Mouse (Mus musculus) CH12.LX (cell line): ENCODE data around the gene Hdlbp. TPM values are rescaled to one million over a fixed set of nuclear protein-coding genes. Genes with fewer than 3 reads are reported as not detected.

ENCODE experiments used
- DNase-seq: peaks from one replicate; pipeline ENCODE4 v3.0.0-alpha.2; 2013; ENCODE audit errors: extremely low read depth
- H3K27ac ChIP-seq: 2 replicates; pipeline ENCODE4 v1.5.1; 2012; ENCODE audit warnings: low read depth, mild to moderate bottlenecking, control low read depth, moderate library complexity; ENCODE audit not compliant: insufficient read depth
- H3K27me3 ChIP-seq: replicated peaks from 2 replicates; pipeline ENCODE3; 2012; ENCODE audit warnings: inconsistent platforms
- H3K36me3 ChIP-seq, 2 experiments: replicated peaks in 1 of 2; 2 replicates each; pipeline versions ENCODE3 to v1.6.1; 2012; ENCODE audit warnings: inconsistent platforms in 1 of 2, low read length in 1 of 2, mild to moderate bottlenecking in 1 of 2, mixed read lengths in 1 of 2, moderate library complexity in 1 of 2; ENCODE audit not compliant: control insufficient read depth in 1 of 2, insufficient read depth in 1 of 2
- H3K4me1 ChIP-seq, 2 experiments: 2 replicates each; pipeline ENCODE4 v1.6.1; 2012; ENCODE audit warnings: inconsistent platforms in 1 of 2, moderate library complexity in 1 of 2; ENCODE audit not compliant: insufficient read depth in 2 of 2, control insufficient read depth in 1 of 2
- H3K4me2 ChIP-seq: 2 replicates; pipeline ENCODE4 v1.6.1; 2012; ENCODE audit warnings: low read depth, mild to moderate bottlenecking, control low read depth; ENCODE audit not compliant: poor library complexity, insufficient read depth, severe bottlenecking
- H3K4me3 ChIP-seq, 3 experiments: fragments of 150-350 bp in 1 of 3; sonication (generic) in 1 of 3; replicated peaks in 1 of 3; 2 replicates each; pipeline versions ENCODE3 to v1.5.1; 2011 to 2012; ENCODE audit warnings: low read depth in 2 of 3, low read length in 2 of 3, mild to moderate bottlenecking in 2 of 3, moderate library complexity in 2 of 3, control low read depth in 1 of 3, improper control_type of control experiment in 1 of 3, inconsistent platforms in 1 of 3, mixed read lengths in 1 of 3; ENCODE audit not compliant: poor library complexity in 1 of 3
- H3K79me2 ChIP-seq: replicated peaks from 2 replicates; pipeline ENCODE4 v1.6.1; 2012; ENCODE audit warnings: mild to moderate bottlenecking, moderate library complexity; ENCODE audit not compliant: control insufficient read depth, poor library complexity, insufficient read depth, severe bottlenecking; ENCODE audit errors: extremely low read depth
- H3K9ac ChIP-seq: 2 replicates; pipeline ENCODE4 v1.6.1; 2012; ENCODE audit warnings: low read depth, mild to moderate bottlenecking, control low read depth, moderate library complexity; ENCODE audit not compliant: insufficient read depth
- H3K9me3 ChIP-seq: replicated peaks from 2 replicates; pipeline ENCODE3; 2012; ENCODE audit warnings: low read length, inconsistent platforms, mixed read lengths
- CHD1 ChIP-seq: IDR thresholded peaks from 2 replicates; pipeline ENCODE4 v1.6.1; 2012; ENCODE audit warnings: low read depth, low read length, improper control_type of control experiment, inconsistent platforms
- CTCF ChIP-seq, 2 experiments: IDR thresholded peaks in 1 of 2; conservative IDR thresholded peaks in 1 of 2; 2 replicates each; pipeline ENCODE4 v1.5.1; 2011 to 2012; ENCODE audit warnings: low read depth in 2 of 2, low read length in 2 of 2, improper control_type of control experiment in 1 of 2, inconsistent platforms in 1 of 2, mild to moderate bottlenecking in 1 of 2, moderate library complexity in 1 of 2
- E2F4 ChIP-seq: IDR thresholded peaks from 2 replicates; pipeline ENCODE4 v1.6.1; 2011; ENCODE audit warnings: low read depth, low read length, improper control_type of control experiment; ENCODE audit not compliant: insufficient replicate concordance
- ELF1 ChIP-seq: IDR thresholded peaks from 2 replicates; pipeline ENCODE4 v1.6.1; 2014; ENCODE audit warnings: low read depth, mild to moderate bottlenecking, inconsistent platforms, low read length, improper control_type of control experiment
- GABPA ChIP-seq: IDR thresholded peaks from 2 replicates; pipeline ENCODE4 v1.6.1; 2012; ENCODE audit warnings: low read depth, low read length, improper control_type of control experiment, inconsistent platforms; ENCODE audit not compliant: insufficient replicate concordance
- HCFC1 ChIP-seq: IDR thresholded peaks from 2 replicates; pipeline ENCODE4 v1.6.1; 2012; ENCODE audit warnings: low read depth, mild to moderate bottlenecking, inconsistent platforms, low read length, improper control_type of control experiment
- KAT2A ChIP-seq: IDR thresholded peaks from 2 replicates; pipeline ENCODE4 v1.6.1; 2012; ENCODE audit warnings: low read length, improper control_type of control experiment, inconsistent platforms; ENCODE audit not compliant: insufficient replicate concordance
- MAFK ChIP-seq: IDR thresholded peaks from 2 replicates; pipeline ENCODE4 v1.6.1; 2011; ENCODE audit warnings: low read length, improper control_type of control experiment; ENCODE audit not compliant: insufficient replicate concordance
- MEF2A ChIP-seq: IDR thresholded peaks from 2 replicates; pipeline ENCODE4 v1.6.1; 2014; ENCODE audit warnings: low read depth, mild to moderate bottlenecking, inconsistent platforms, low read length, improper control_type of control experiment, borderline replicate concordance
- MXI1 ChIP-seq: IDR thresholded peaks from 2 replicates; pipeline ENCODE4 v1.6.1; 2011; ENCODE audit warnings: mild to moderate bottlenecking, low read depth, low read length, improper control_type of control experiment
- NRF1 ChIP-seq: IDR thresholded peaks from 2 replicates; pipeline ENCODE4 v1.6.1; 2014; ENCODE audit warnings: low read depth, mild to moderate bottlenecking, inconsistent platforms, low read length, improper control_type of control experiment, moderate library complexity
- POLR2A ChIP-seq: IDR thresholded peaks from 2 replicates; pipeline ENCODE4 v1.6.1; 2011; ENCODE audit warnings: low read depth, mild to moderate bottlenecking, improper control_type of control experiment, low read length
- POLR2AphosphoS2 ChIP-seq: IDR thresholded peaks from 2 replicates; pipeline ENCODE4 v1.6.1; 2011; ENCODE audit warnings: low read depth, low read length, improper control_type of control experiment
- RCOR1 ChIP-seq: conservative IDR thresholded peaks from 2 replicates; pipeline ENCODE4 v1.6.1; 2012; ENCODE audit warnings: low read depth, mild to moderate bottlenecking, inconsistent platforms, low read length, improper control_type of control experiment
- TBP ChIP-seq: conservative IDR thresholded peaks from 2 replicates; pipeline ENCODE4 v1.6.1; 2011; ENCODE audit warnings: low read depth, low read length, improper control_type of control experiment
- TCF12 ChIP-seq: IDR thresholded peaks from 2 replicates; pipeline ENCODE4 v1.6.1; 2014; ENCODE audit warnings: low read depth, mild to moderate bottlenecking, inconsistent platforms, low read length, improper control_type of control experiment
- USF1 ChIP-seq: IDR thresholded peaks from 2 replicates; pipeline ENCODE4 v1.6.1; 2014; ENCODE audit warnings: low read depth, mild to moderate bottlenecking, inconsistent platforms, low read length, improper control_type of control experiment
- USF2 ChIP-seq: conservative IDR thresholded peaks from 2 replicates; pipeline ENCODE4 v1.6.1; 2011; ENCODE audit warnings: low read depth, low read length, improper control_type of control experiment
- ZMIZ1 ChIP-seq: IDR thresholded peaks from 2 replicates; pipeline ENCODE4 v1.6.1; 2012; ENCODE audit warnings: low read depth, mild to moderate bottlenecking, inconsistent platforms, low read length, improper control_type of control experiment
- dilution Hi-C: fragments of 300-500 bp; cut with MboI; formaldehyde crosslinking; loops from 2 replicates; pipeline ENCODE4 v1.14.3; 2020; ENCODE audit warnings: low sequenced_read_pairs; ENCODE audit not compliant: extremely low pct_unique_long_range_greater_than_20kb, extremely low pct_ligation_motif_present
- in situ Hi-C: fragments of 300-500 bp; cut with MboI; formaldehyde crosslinking; loops from 3 replicates; pipeline ENCODE4 v1.14.3; 2019; ENCODE audit warnings: low sequenced_read_pairs, low pct_ligation_motif_present, low pct_unique_long_range_greater_than_20kb, mixed read lengths
- polyA plus RNA-seq: library from polyadenylated mRNA; unstranded; fragments of >175 nt; gene quantifications from 2 replicates; pipeline ENCODE4 v1.2.1, GENCODE M21; 2012; ENCODE audit warnings: low read depth; ENCODE audit not compliant: insufficient read length
- total RNA-seq, 2 experiments: library from RNA; depleted of rRNA; stranded (reverse); fragments of 300-350 nt in 1 of 2; fragments of >200 nt in 1 of 2; gene quantifications; 2 replicates each; pipeline ENCODE4 v1.2.3; 2012 to 2014

Gene Hdlbp
- total and polyA plus RNA-seq, 3 experiments, result 106 to 178 (median 114) TPM

DNA sequence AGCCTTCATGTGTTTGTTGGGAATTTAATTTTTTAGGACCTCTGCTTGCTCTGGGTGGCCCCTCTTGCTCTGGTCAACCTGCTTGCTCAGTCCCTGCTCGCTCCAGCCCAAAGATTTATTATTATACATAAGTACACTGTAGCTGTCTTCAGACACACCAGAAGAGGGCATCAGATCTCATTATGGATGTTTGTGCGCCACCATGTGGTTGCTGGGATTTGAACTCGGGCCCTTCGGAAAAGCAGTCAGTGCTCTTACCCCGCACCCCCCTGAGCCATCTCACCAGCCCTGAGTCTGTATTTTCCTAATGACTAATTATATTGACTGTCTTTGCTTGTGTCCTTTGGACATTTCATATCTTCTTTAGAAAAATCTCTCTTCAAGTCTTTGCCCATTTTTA is 99.5 kb downstream of the Hdlbp start:
- Histone ChIP-seq H3K9me3 (no peaks in the 10 kb centered on the region), H3K4me2 (no peak overlapping the region), H3K36me3 (no peaks in the 10 kb centered on the region), H3K27me3 (peaks cover 1% of the 10 kb centered on the region), H3K9ac (no peak overlapping the region), H3K79me2 (no peaks in the 10 kb centered on the region), H3K4me3 (no peak overlapping the region), H3K4me1 (peaks cover 6 to 17% of the 10 kb centered on the region in 2 experiments), H3K27ac (no peak overlapping the region)
- in situ Hi-C loops (no loop called here), dilution Hi-C loops (no loop called here)
- DNase-seq, result no peak
- TF ChIP-seq CTCF (conservative IDR thresholded peaks at IDR 0.05 in 1 of 2, IDR thresholded peaks at IDR 0.05 in 1 of 2; ENCODE audit: low read depth in 2 of 2, low read length in 2 of 2) (peak in 1 of 2 experiments; percentile 62; a peak in 2 of 4 replicates), POLR2AphosphoS2 (no peak)

DNA sequence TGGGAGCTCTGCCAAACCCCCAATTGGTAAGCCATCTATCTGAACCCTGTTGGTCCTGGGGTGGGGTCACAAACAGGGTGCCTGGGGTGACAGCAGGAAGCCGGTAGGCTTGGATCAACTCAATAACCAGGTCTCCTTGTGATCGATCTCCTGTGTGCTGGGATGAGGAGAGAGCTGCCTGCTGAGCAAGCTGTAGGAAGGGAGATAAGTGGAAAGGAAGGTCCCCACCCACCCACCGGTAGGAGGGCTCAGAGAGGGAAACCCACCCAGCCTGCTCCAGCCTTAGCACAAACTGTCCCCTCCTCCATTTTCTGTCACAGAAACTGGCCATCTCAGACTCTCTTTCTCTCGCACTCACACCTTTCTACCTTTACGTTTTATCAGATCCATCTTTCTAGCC is 101.3 kb downstream of the Hdlbp start:
- no peaks in the 10 kb centered on the region for H3K9me3 ChIP-seq
- H3K4me1 ChIP-seq, result peaks cover 6 to 17% of the 10 kb centered on the region in 2 experiments
- H3K4me3 ChIP-seq, result no peak overlapping the region
- peaks cover 1% of the 10 kb centered on the region for H3K27me3 ChIP-seq
- no peaks in the 10 kb centered on the region for H3K79me2 ChIP-seq
- TF ChIP-seq TCF12 (no peak), RCOR1 (no peak), MXI1 (no peak), USF2 (no peak), HCFC1 (no peak), GABPA (no peak), MAFK (no peak), E2F4 (no peak), ZMIZ1 (no peak), KAT2A (no peak), NRF1 (no peak), CHD1 (no peak), USF1 (no peak), TBP (no peak), MEF2A (no peak), ELF1 (no peak), POLR2A (no peak)
- DNase-seq, result no peak
- in situ Hi-C loops, result no loop called here
- no peak overlapping the region for H3K4me2 ChIP-seq
- H3K27ac ChIP-seq, result no peak overlapping the region
- dilution Hi-C loops, result no loop called here
- no peak overlapping the region for H3K9ac ChIP-seq
- peaks cover 0 to 3% of the 10 kb centered on the region in 2 experiments for H3K36me3 ChIP-seq
